Mouse (Mus musculus) kidney, adult 2 months (tissue): ENCODE data around the gene Ifna12. TPM values are rescaled to one million over a fixed set of nuclear protein-coding genes. Genes with fewer than 3 reads are reported as not detected.

ENCODE experiments used
- DNase-seq: peaks from one replicate; pipeline ENCODE4 v3.0.0; 2021
- H3K27ac ChIP-seq: fragments of 200-500 bp; 2 replicates; pipeline ENCODE4 v1.5.1; 2012; ENCODE audit warnings: low read depth, low read length, control low read depth, inconsistent platforms; ENCODE audit not compliant: insufficient read depth
- H3K27me3 ChIP-seq: fragments of 200-500 bp; replicated peaks from 2 replicates; pipeline ENCODE4 v1.6.1; 2012; ENCODE audit warnings: mild to moderate bottlenecking, moderate library complexity, low read length, inconsistent platforms; ENCODE audit not compliant: control insufficient read depth, insufficient read depth
- H3K36me3 ChIP-seq: fragments of 200-500 bp; 2 replicates; pipeline ENCODE4 v1.6.1; 2012; ENCODE audit warnings: mild to moderate bottlenecking, moderate library complexity, low read length, inconsistent platforms; ENCODE audit not compliant: control insufficient read depth, insufficient read depth
- H3K4me1 ChIP-seq: fragments of 200-500 bp; 2 replicates; pipeline ENCODE4 v1.6.1; 2011; ENCODE audit warnings: low read length; ENCODE audit not compliant: control insufficient read depth, insufficient read depth
- H3K4me3 ChIP-seq: fragments of 200-500 bp; 2 replicates; pipeline ENCODE4 v1.5.1; 2011; ENCODE audit warnings: mild to moderate bottlenecking, low read depth, low read length, control low read depth; ENCODE audit not compliant: insufficient read depth
- CTCF ChIP-seq: fragments of 200-500 bp; conservative IDR thresholded peaks from 2 replicates; pipeline ENCODE4 v1.5.1; 2011; ENCODE audit warnings: low read depth, mild to moderate bottlenecking, control low read depth, low read length, moderate library complexity, mixed read lengths; ENCODE audit not compliant: insufficient read depth, insufficient read length
- POLR2A ChIP-seq: fragments of 200-500 bp; IDR thresholded peaks from one replicate; pipeline ENCODE4 v1.6.1; 2011; ENCODE audit warnings: low read depth, low read length, control low read depth
- WGBS: fragments of 180-500 bp; shearing (Covaris S2); methylation state at CpG from one replicate; pipeline ENCODE4 v1.1.7; 2018; 5-methylcytosine and 5-hydroxymethylcytosine counted together
- polyA plus RNA-seq: library from polyadenylated mRNA; depleted of rRNA; stranded (reverse); fragments of >200 nt; gene quantifications from 2 replicates; pipeline ENCODE4 v1.2.3, GENCODE M21; 2012; rRNA removed

Ifna12 gene
- polyA plus RNA-seq = not detected in 2 replicates

- H3K4me1 ChIP-seq = peaks cover 3% of the 10 kb centered on the region; the same call in 1 of the 2 replicates
- no peaks in the 10 kb centered on the region for H3K36me3 ChIP-seq
- H3K4me3 ChIP-seq = no peak within 1 kb of the TSS
- H3K27me3 ChIP-seq = no peaks in the 10 kb centered on the region; the same call in 1 of the 2 replicates
- TF ChIP-seq POLR2A = no peak
- TF ChIP-seq CTCF = no peak
- H3K27ac ChIP-seq = no peak within 1 kb of the TSS
- no peak for DNase-seq
These were observed at the start of gene Ifna12 for GRCm38 (mm10) chr4:88603276-88603675. Gene Ifna12, minus strand, starts transcription at chr4:88603376.

DNA sequence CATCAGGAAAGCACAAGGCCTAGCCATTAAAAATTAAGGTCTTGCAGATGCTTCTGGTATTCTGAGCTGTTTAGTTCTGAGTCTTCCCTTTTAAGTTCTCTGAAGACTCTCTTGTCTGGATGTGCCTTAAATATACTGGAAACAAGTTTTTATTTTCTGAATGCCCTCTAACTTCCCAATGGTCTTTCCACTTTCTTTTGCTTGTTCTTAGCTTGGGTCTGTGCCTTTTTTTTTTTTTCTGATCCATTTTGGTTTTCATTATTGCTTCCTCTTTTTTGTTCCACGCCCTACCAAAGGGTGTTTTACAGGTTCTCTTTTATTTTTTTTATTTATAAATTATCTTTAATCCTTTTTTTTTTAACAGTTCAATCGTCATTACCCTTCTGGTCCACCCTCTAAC, 41.2 kb upstream of the Ifna12 start, which contains the start of gene Ifna13:
Gene Ifna13, minus strand, starts transcription at position 101 of the 400 bp plus-strand sequence.
- no peaks in the 10 kb centered on the region for H3K27me3 ChIP-seq
- H3K4me3 ChIP-seq = no peak within 1 kb of the TSS
- no peak within 1 kb of the TSS for H3K27ac ChIP-seq
- H3K4me1 ChIP-seq = no peaks in the 10 kb centered on the region
- 50% methylated on average over 2 of the region's 2 CpGs for WGBS
- no peak for TF ChIP-seq POLR2A
- TF ChIP-seq CTCF = no peak
- DNase-seq = no peak
- H3K36me3 ChIP-seq = no peaks in the 10 kb centered on the region

GRCm38 (mm10) chr4:88642526-88642925, 39.4 kb upstream of the Ifna12 start:
- Histone ChIP-seq H3K36me3 (no peaks in the 10 kb centered on the region), H3K27me3 (no peaks in the 10 kb centered on the region), H3K4me3 (no peak overlapping the region), H3K27ac (no peak overlapping the region), H3K4me1 (no peaks in the 10 kb centered on the region)
- no peak for DNase-seq
- 7% methylated on average over 2 of the region's 2 CpGs for WGBS
- TF ChIP-seq CTCF (no peak), POLR2A (no peak)

DNA sequence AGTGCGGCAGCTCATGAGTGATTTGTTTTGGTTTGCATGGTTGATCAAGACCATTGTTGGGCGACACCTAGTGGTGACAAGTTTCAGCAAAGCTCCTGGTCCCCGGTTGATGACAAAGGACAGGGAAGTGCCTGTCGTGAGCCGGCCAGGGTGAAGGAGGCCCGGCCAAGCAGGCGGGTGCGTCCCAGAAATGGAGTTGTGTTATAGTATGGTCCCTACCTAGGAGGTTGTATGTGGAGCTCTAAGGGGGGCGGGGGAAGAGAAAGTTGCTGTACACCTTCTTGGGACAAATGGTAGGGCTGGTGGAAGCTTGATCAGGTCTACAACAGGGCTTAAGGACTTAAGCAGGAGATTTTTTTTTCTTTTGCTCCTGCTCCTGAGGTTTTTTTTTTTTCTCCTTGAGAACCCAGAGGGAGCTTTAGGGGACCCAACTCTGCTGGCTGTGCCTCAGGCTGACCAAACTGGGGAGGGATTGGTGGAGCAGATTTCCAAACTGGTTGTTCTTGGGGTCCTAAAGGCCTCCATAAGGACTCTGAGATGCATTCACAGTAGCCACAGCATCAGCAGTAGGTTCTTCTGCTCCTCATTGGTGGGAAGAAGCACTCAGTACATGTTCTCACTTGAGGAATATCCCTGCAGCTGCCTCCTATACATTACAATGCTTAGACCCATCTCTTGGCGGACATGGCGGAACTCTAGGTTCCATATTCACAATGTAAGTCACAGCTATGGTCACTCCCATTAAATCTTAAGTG, 38.1 kb upstream of the Ifna12 start:
- 0 out of 2 replicates have a peak overlapping the region, but pooled peaks have one; percentile 27 for H3K27ac ChIP-seq
- 9% methylated on average over 11 of the region's 11 CpGs for WGBS
- TF ChIP-seq POLR2A = no peak
- TF ChIP-seq CTCF = peak; percentile 85

DNA sequence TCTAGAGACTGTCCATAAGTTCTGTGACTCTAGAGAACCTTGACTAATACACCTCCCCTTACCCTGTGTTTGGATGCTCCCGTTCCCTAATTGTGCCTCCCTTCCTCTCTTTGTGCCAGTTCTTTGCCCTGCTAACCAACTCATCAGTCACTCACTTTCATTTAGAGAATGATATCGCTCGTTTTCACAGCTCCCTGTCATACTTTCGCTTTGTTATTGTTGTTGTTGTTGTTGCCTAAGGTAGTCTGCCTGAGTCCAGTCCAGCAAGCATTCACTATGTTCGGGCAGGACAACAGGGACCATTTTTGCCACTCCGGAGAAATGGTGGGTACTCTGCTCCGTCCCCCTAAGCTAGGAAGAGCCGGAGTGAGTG, 37.5 kb upstream of the Ifna12 start:
- H3K4me1 ChIP-seq = no peaks in the 10 kb centered on the region
- 20% methylated on average over 8 of the region's 8 CpGs for WGBS
- no peaks in the 10 kb centered on the region for H3K36me3 ChIP-seq
- TF ChIP-seq CTCF (no peak), POLR2A (no peak)
- no peaks in the 10 kb centered on the region for H3K27me3 ChIP-seq
- H3K27ac ChIP-seq = peak overlapping the region; percentile 27; the same call in 1 of the 2 replicates
- no peak for DNase-seq
- peak overlapping the region; percentile 74 for H3K4me3 ChIP-seq

More for the DNA sequence above, 38.1 kb upstream of the Ifna12 start:
- peak; percentile 95 for DNase-seq
- Histone ChIP-seq H3K4me1 (no peaks in the 10 kb centered on the region), H3K4me3 (peak overlapping the region; percentile 74), H3K27me3 (no peaks in the 10 kb centered on the region), H3K36me3 (no peaks in the 10 kb centered on the region)

- no peaks in the 10 kb centered on the region for H3K4me1 ChIP-seq
- H3K27me3 ChIP-seq = no peaks in the 10 kb centered on the region
- no peak for TF ChIP-seq CTCF
- no peak for TF ChIP-seq POLR2A
- no peak within 1 kb of the TSS for H3K27ac ChIP-seq
- H3K4me3 ChIP-seq = no peak within 1 kb of the TSS
- 80% methylated on average over 4 of the region's 4 CpGs for WGBS
- no peaks in the 10 kb centered on the region for H3K36me3 ChIP-seq
- no peak for DNase-seq
These were observed 31.1 kb upstream of the Ifna12 start, which contains the start of gene C87499 for GRCm38 (mm10) chr4:88634311-88634710. Gene C87499, minus strand, starts transcription at chr4:88634411.

GRCm38 (mm10) chr4:88592285-88592684, 10.9 kb downstream of the Ifna12 start, which contains the start of gene Ifna9:
Gene Ifna9, minus strand, starts transcription at chr4:88592385.
- WGBS = 86% methylated on average over 1 of the region's 1 CpGs
- Histone ChIP-seq H3K4me3 (no peak within 1 kb of the TSS), H3K27me3 (no peaks in the 10 kb centered on the region), H3K36me3 (no peaks in the 10 kb centered on the region), H3K4me1 (no peaks in the 10 kb centered on the region), H3K27ac (no peak within 1 kb of the TSS)
- TF ChIP-seq POLR2A (no peak), CTCF (no peak)
- DNase-seq = no peak
